In genomic region chr14:52016625-52017405, GRCm38 (mm10) we compare ENCODE assay signal across 12 mouse cellular contexts. TPM values are rescaled to one million over a fixed set of nuclear protein-coding genes. Genes with fewer than 3 reads are reported as not detected.
DNase-seq lines count a peak whose midpoint lies in the region; ATAC-seq lines count a peak whose summit lies in the region.
"Had no signal": no experiment of that assay in that cellular context is flagged by ENCODE, and none has a peak within 500 bp of the region (broad histone marks: within the 10 kb centered on the region; RNA-seq: fewer than 3 reads in every experiment).

No protein-coding gene starts in this region.

- no peak overlapping the region for H3K4me2 ChIP-seq in liver, embryonic 13.5 days
- no peak overlapping the region for H3K4me2 ChIP-seq in hindbrain, embryonic 13.5 days
- H3K4me2 ChIP-seq in neural tube, embryonic 15.5 days: no peak overlapping the region

- H3K27me3 ChIP-seq in liver, embryonic 13.5 days: no peaks in the 10 kb centered on the region
- no peaks in the 10 kb centered on the region for H3K27me3 ChIP-seq in hindbrain, embryonic 13.5 days
- H3K27me3 ChIP-seq in neural tube, embryonic 15.5 days (replicated peaks): no peaks in the 10 kb centered on the region

- peaks cover 69% of the 10 kb centered on the region for H3K4me1 ChIP-seq in liver, embryonic 13.5 days (replicated peaks)
- peaks cover 67% of the 10 kb centered on the region for H3K4me1 ChIP-seq in hindbrain, embryonic 13.5 days (replicated peaks)
- peaks cover 70% of the 10 kb centered on the region for H3K4me1 ChIP-seq in neural tube, embryonic 15.5 days

- WGBS in liver, embryonic 13.5 days (ENCODE audit: insufficient replicate concordance): 80% methylated on average over 13 of the region's 13 CpGs
- WGBS in hindbrain, embryonic 13.5 days: 68% methylated on average over 13 of the region's 13 CpGs
- 67% methylated on average over 13 of the region's 13 CpGs for WGBS in neural tube, embryonic 15.5 days

- H3K27ac ChIP-seq in liver, embryonic 13.5 days: peak overlapping the region; percentile 43; the same call in 1 of the 2 replicates
- H3K27ac ChIP-seq in hindbrain, embryonic 13.5 days: peak overlapping the region; percentile 24; the same call in 1 of the 2 replicates
- peak overlapping the region; percentile 33; the same call in 1 of the 2 replicates for H3K27ac ChIP-seq in neural tube, embryonic 15.5 days (replicated peaks)

- no peak overlapping the region for H3K4me3 ChIP-seq in liver, embryonic 13.5 days (replicated peaks)
- no peak overlapping the region for H3K4me3 ChIP-seq in hindbrain, embryonic 13.5 days
- no peak overlapping the region for H3K4me3 ChIP-seq in neural tube, embryonic 15.5 days (replicated peaks)

- no peak for ATAC-seq in cerebellum, adult (ENCODE audit: insufficient number of reproducible peaks, low FRiP score, low TSS enrichment)
- ATAC-seq in liver, embryonic 13.5 days (ENCODE audit: low read depth): no peak
- no peak for ATAC-seq in hindbrain, embryonic 13.5 days (ENCODE audit: low FRiP score)
- ATAC-seq in neural tube, embryonic 15.5 days (ENCODE audit: low FRiP score): no peak
- no peak for ATAC-seq in granulocyte monocyte progenitor cell, adult 5-6 weeks (replicated peaks; ENCODE audit: poor library complexity, severe bottlenecking)
- ATAC-seq in CD4-positive, CD25-positive, alpha-beta regulatory T cell, adult 4 months: no peak

- H3K36me3 ChIP-seq in liver, embryonic 13.5 days: peaks cover 5% of the 10 kb centered on the region; the same call in 1 of the 2 replicates
- H3K36me3 ChIP-seq in hindbrain, embryonic 13.5 days: no peaks in the 10 kb centered on the region
- no peaks in the 10 kb centered on the region for H3K36me3 ChIP-seq in neural tube, embryonic 15.5 days

- peak; percentile 51 for DNase-seq in cerebellum, adult 9-11 months
- no peak for DNase-seq in liver, embryonic 13.5 days
- no peak for DNase-seq in liver

- H3K9ac ChIP-seq in liver, embryonic 13.5 days: peak overlapping the region; percentile 39; the same call in 1 of the 2 replicates
- peak overlapping the region; percentile 9; the same call in 1 of the 2 replicates for H3K9ac ChIP-seq in hindbrain, embryonic 13.5 days
- 0 out of 2 replicates have a peak overlapping the region, but pooled peaks have one; percentile 5 for H3K9ac ChIP-seq in neural tube, embryonic 15.5 days (replicated peaks)

- H3K9me3 ChIP-seq in liver, embryonic 13.5 days (replicated peaks): no peaks in the 10 kb centered on the region
- H3K9me3 ChIP-seq in hindbrain, embryonic 13.5 days: no peaks in the 10 kb centered on the region
- H3K9me3 ChIP-seq in neural tube, embryonic 15.5 days (replicated peaks): no peaks in the 10 kb centered on the region

RNA-seq across cellular contexts. Expression of gene Tmem253, which starts 1.4 kb away (rescaled TPM):
- polyA plus RNA-seq in liver, embryonic 13.5 days (2015; fragmentation: Nextera tagmentation; extraction: Ambion mirVana): 0.09 and 0.20 TPM in 2 replicates
- polyA plus RNA-seq in hindbrain, embryonic 13.5 days (2015; fragmentation: Nextera tagmentation; extraction: Ambion mirVana): 0.79 and 0.84 TPM in 2 replicates
- polyA plus RNA-seq in neural tube, embryonic 15.5 days (2015; fragmentation: Nextera tagmentation; extraction: Ambion mirVana): 0.88 and 1.4 TPM in 2 replicates
- not detected in 2 replicates for total RNA-seq in granulocyte monocyte progenitor cell, adult 5-6 weeks (2014; fragmentation: Nextera tagmentation)
- not detected in 2 replicates for total RNA-seq in granulocyte monocyte progenitor cell, adult 5-6 weeks (2017)
- under 1 TPM in 1 of 2 experiments, not detected in 1; 0.63 TPM for polyA plus RNA-seq in CD4-positive, CD25-positive, alpha-beta regulatory T cell, adult 4 months (2017; shearing (Covaris generic))

RNA-seq across cellular contexts. Expression of gene Zfp219, which starts 3.7 kb away (rescaled TPM):
- 10.1 and 10.5 TPM in 2 replicates for polyA plus RNA-seq in liver, embryonic 13.5 days (2015; fragmentation: Nextera tagmentation; extraction: Ambion mirVana)
- polyA plus RNA-seq in hindbrain, embryonic 13.5 days (2015; fragmentation: Nextera tagmentation; extraction: Ambion mirVana): 30.5 and 33.1 TPM in 2 replicates
- 25.3 and 28.6 TPM in 2 replicates for polyA plus RNA-seq in neural tube, embryonic 15.5 days (2015; fragmentation: Nextera tagmentation; extraction: Ambion mirVana)
- 11.3 and 20.1 TPM in 2 replicates for total RNA-seq in granulocyte monocyte progenitor cell, adult 5-6 weeks (2014; fragmentation: Nextera tagmentation)
- total RNA-seq in granulocyte monocyte progenitor cell, adult 5-6 weeks (2017): 13.6 and 17.0 TPM in 2 replicates
- 1 to 10 TPM; 1.6 to 2.3 TPM for polyA plus RNA-seq in CD4-positive, CD25-positive, alpha-beta regulatory T cell, adult 4 months (2017; shearing (Covaris generic))

RNA-seq across cellular contexts. Expression of gene Olfr221, which starts 25.4 kb away (rescaled TPM):
- polyA plus RNA-seq in liver, embryonic 13.5 days (2015; fragmentation: Nextera tagmentation; extraction: Ambion mirVana): not detected in 2 replicates
- not detected in 2 replicates for polyA plus RNA-seq in hindbrain, embryonic 13.5 days (2015; fragmentation: Nextera tagmentation; extraction: Ambion mirVana)
- not detected in 2 replicates for polyA plus RNA-seq in neural tube, embryonic 15.5 days (2015; fragmentation: Nextera tagmentation; extraction: Ambion mirVana)
- not detected in 2 replicates for total RNA-seq in granulocyte monocyte progenitor cell, adult 5-6 weeks (2014; fragmentation: Nextera tagmentation)
- not detected in 2 replicates for total RNA-seq in granulocyte monocyte progenitor cell, adult 5-6 weeks (2017)
- polyA plus RNA-seq in CD4-positive, CD25-positive, alpha-beta regulatory T cell, adult 4 months (2017; shearing (Covaris generic)): not detected
- total RNA-seq: gastrocnemius, adult 18-20 months had no signal
- polyA plus RNA-seq: C2C12; cortical plate, adult 2 months; limb, embryonic 14.5 days had no signal

RNA-seq across cellular contexts. Expression of gene Arhgef40, which starts 32.3 kb away (rescaled TPM):
- polyA plus RNA-seq in liver, embryonic 13.5 days (2015; fragmentation: Nextera tagmentation; extraction: Ambion mirVana): 16.5 and 19.7 TPM in 2 replicates
- 76.8 and 83.1 TPM in 2 replicates for polyA plus RNA-seq in hindbrain, embryonic 13.5 days (2015; fragmentation: Nextera tagmentation; extraction: Ambion mirVana)
- 71.3 and 82.7 TPM in 2 replicates for polyA plus RNA-seq in neural tube, embryonic 15.5 days (2015; fragmentation: Nextera tagmentation; extraction: Ambion mirVana)
- 8.6 and 14.9 TPM in 2 replicates for total RNA-seq in granulocyte monocyte progenitor cell, adult 5-6 weeks (2014; fragmentation: Nextera tagmentation)
- total RNA-seq in granulocyte monocyte progenitor cell, adult 5-6 weeks (2017): 10.8 and 11.4 TPM in 2 replicates
- under 1 TPM in 1 of 2 experiments, not detected in 1; 0.70 TPM for polyA plus RNA-seq in CD4-positive, CD25-positive, alpha-beta regulatory T cell, adult 4 months (2017; shearing (Covaris generic))
